Mouse (Mus musculus) R1 (cell line): Measurements from ENCODE around the gene Capn2.

Source experiments
- DNase-seq: peaks from one replicate; pipeline ENCODE4 v3.0.0-alpha.2; 2018; ENCODE audit warnings: low read depth, low spot score

The Capn2 gene

GRCm38 (mm10) chr1:182516758-182517676 is at the start of gene Capn2:
TSS of gene Capn2 (minus strand) at chr1:182517608.
- DNase-seq, result peak; percentile 61

- DNase-seq, result no peak
These were observed 48.0 kb upstream of the Capn2 start for GRCm38 (mm10) chr1:182565351-182565835.

- peak; percentile 90 for DNase-seq
These were observed 47.2 kb upstream of the Capn2 start, which contains the start of gene Capn8 for GRCm38 (mm10) chr1:182564408-182565120. TSS of gene Capn8 (plus strand) at chr1:182565007.

- peak; percentile 59 for DNase-seq
These were observed 45.4 kb upstream of the Capn2 start for GRCm38 (mm10) chr1:182562576-182563370.

- DNase-seq, result peak; percentile 50
These were observed 44.6 kb upstream of the Capn2 start for GRCm38 (mm10) chr1:182561945-182562514.

GRCm38 (mm10) chr1:182560390-182561098 is 43.1 kb upstream of the Capn2 start:
- DNase-seq, result peak; percentile 61

GRCm38 (mm10) chr1:182559530-182559929 is 42.1 kb upstream of the Capn2 start:
- DNase-seq, result no peak

- no peak for DNase-seq
These were observed 40.9 kb upstream of the Capn2 start for GRCm38 (mm10) chr1:182558271-182558670.

GRCm38 (mm10) chr1:182553649-182554375 is 36.4 kb upstream of the Capn2 start:
- DNase-seq, result peak; percentile 85

GRCm38 (mm10) chr1:182550761-182551160 is 33.4 kb upstream of the Capn2 start:
- DNase-seq, result no peak

- DNase-seq, result no peak
These were observed 26.5 kb upstream of the Capn2 start for GRCm38 (mm10) chr1:182543906-182544305.

- DNase-seq, result no peak
These were observed 25.7 kb upstream of the Capn2 start for GRCm38 (mm10) chr1:182543136-182543535.

- DNase-seq, result no peak
These were observed 24.7 kb upstream of the Capn2 start for GRCm38 (mm10) chr1:182542110-182542509.

GRCm38 (mm10) chr1:182539023-182539940 is 21.9 kb upstream of the Capn2 start:
- peak; percentile 84 for DNase-seq

GRCm38 (mm10) chr1:182535080-182535481 is 17.7 kb upstream of the Capn2 start:
- DNase-seq, result no peak

- DNase-seq, result no peak
These were observed 16.2 kb upstream of the Capn2 start for GRCm38 (mm10) chr1:182533583-182533982.

GRCm38 (mm10) chr1:182527921-182528858 is 10.8 kb upstream of the Capn2 start:
- peak; percentile 81 for DNase-seq
